Mouse (Mus musculus): ENCODE measurements at regions not wholly inside any gene's neighbourhood (a gene's known extent, or its start where the extent isn't known, plus 50 kb on each side); places are given as distances from the start of the nearest gene placed in this dataset.

- Histone ChIP-seq H3K36me3 (ENCODE audit: insufficient read depth, low read length) (no peaks in the 10 kb centered on the region), H3K27me3 (ENCODE audit: insufficient read depth, low read length) (no peaks in the 10 kb centered on the region), H3K9me3 (ENCODE audit: low read length) (no peaks in the 10 kb centered on the region), H3K4me3 (ENCODE audit: low read length) (no peak overlapping the region), H3K4me1 (ENCODE audit: insufficient read depth, low read length) (no peaks in the 10 kb centered on the region), H3K4me2 (ENCODE audit: low read depth, low read length) (no peak overlapping the region), H3K9ac (replicated peaks; ENCODE audit: low read length) (no peak overlapping the region), H3K27ac (no peak overlapping the region)
- 95% methylated on average over 11 of the region's 11 CpGs for WGBS
- TF ChIP-seq CTCF (IDR thresholded peaks at IDR 0.05; ENCODE audit: low read depth) = no peak
- no peak for DNase-seq (ENCODE audit: low spot score)
- no peak for ATAC-seq
These were observed 196.8 kb upstream of the Paip1 start for GRCm38 (mm10) chr13:119231556-119231955.

GRCm38 (mm10) chr13:119232100-119233029, 196.0 kb upstream of the Paip1 start:
- no peak overlapping the region for H3K27ac ChIP-seq
- no peak overlapping the region for H3K4me3 ChIP-seq (ENCODE audit: low read length)
- WGBS = 70% methylated on average over 8 of the region's 8 CpGs
- H3K27me3 ChIP-seq (ENCODE audit: insufficient read depth, low read length) = no peaks in the 10 kb centered on the region
- H3K36me3 ChIP-seq (ENCODE audit: insufficient read depth, low read length) = no peaks in the 10 kb centered on the region
- H3K4me2 ChIP-seq (ENCODE audit: low read depth, low read length) = no peak overlapping the region
- H3K9ac ChIP-seq (replicated peaks; ENCODE audit: low read length) = no peak overlapping the region
- ATAC-seq = no peak
- TF ChIP-seq CTCF (IDR thresholded peaks at IDR 0.05; ENCODE audit: low read depth) = no peak
- no peaks in the 10 kb centered on the region for H3K4me1 ChIP-seq (ENCODE audit: insufficient read depth, low read length)
- no peaks in the 10 kb centered on the region for H3K9me3 ChIP-seq (ENCODE audit: low read length)
- DNase-seq (ENCODE audit: low spot score) = no peak

- 92% methylated on average over 4 of the region's 4 CpGs for WGBS
- TF ChIP-seq CTCF (IDR thresholded peaks at IDR 0.05; ENCODE audit: low read depth) = no peak
These were observed 195.4 kb upstream of the Paip1 start for GRCm38 (mm10) chr13:119233030-119233385.

GRCm38 (mm10) chr13:119233869-119234268, 194.5 kb upstream of the Paip1 start:
- H3K9ac ChIP-seq (replicated peaks; ENCODE audit: low read length) = no peak overlapping the region
- no peak overlapping the region for H3K4me2 ChIP-seq (ENCODE audit: low read depth, low read length)
- DNase-seq (ENCODE audit: low spot score) (no peak), ATAC-seq (no peak)
- H3K27me3 ChIP-seq (ENCODE audit: insufficient read depth, low read length) = no peaks in the 10 kb centered on the region
- no peak overlapping the region for H3K4me3 ChIP-seq (ENCODE audit: low read length)
- H3K27ac ChIP-seq = no peak overlapping the region
- no peaks in the 10 kb centered on the region for H3K9me3 ChIP-seq (ENCODE audit: low read length)
- H3K36me3 ChIP-seq (ENCODE audit: insufficient read depth, low read length) = no peaks in the 10 kb centered on the region
- H3K4me1 ChIP-seq (ENCODE audit: insufficient read depth, low read length) = no peaks in the 10 kb centered on the region
- TF ChIP-seq CTCF (IDR thresholded peaks at IDR 0.05; ENCODE audit: low read depth) = no peak
- WGBS = 83% methylated on average over 3 of the region's 3 CpGs

More at GRCm38 (mm10) chr13:119233030-119233385, 195.4 kb upstream of the Paip1 start:
- no peak for DNase-seq (ENCODE audit: low spot score)
- Histone ChIP-seq H3K36me3 (ENCODE audit: insufficient read depth, low read length) (no peaks in the 10 kb centered on the region), H3K9me3 (ENCODE audit: low read length) (no peaks in the 10 kb centered on the region), H3K9ac (replicated peaks; ENCODE audit: low read length) (no peak overlapping the region), H3K27me3 (ENCODE audit: insufficient read depth, low read length) (no peaks in the 10 kb centered on the region), H3K4me2 (ENCODE audit: low read depth, low read length) (no peak overlapping the region), H3K4me1 (ENCODE audit: insufficient read depth, low read length) (no peaks in the 10 kb centered on the region), H3K4me3 (ENCODE audit: low read length) (no peak overlapping the region), H3K27ac (no peak overlapping the region)
- no peak for ATAC-seq

GRCm38 (mm10) chr13:119242358-119242757, 186.0 kb upstream of the Paip1 start:
- no peak overlapping the region for H3K27ac ChIP-seq
- 65% methylated on average over 3 of the region's 3 CpGs for WGBS
- ATAC-seq (no peak), DNase-seq (ENCODE audit: low spot score) (no peak)
- no peak overlapping the region for H3K9ac ChIP-seq (replicated peaks; ENCODE audit: low read length)
- no peak overlapping the region for H3K4me3 ChIP-seq (ENCODE audit: low read length)
- H3K4me2 ChIP-seq (ENCODE audit: low read depth, low read length) = no peak overlapping the region
- no peak for TF ChIP-seq CTCF (IDR thresholded peaks at IDR 0.05; ENCODE audit: low read depth)
- H3K27me3 ChIP-seq (ENCODE audit: insufficient read depth, low read length) = no peaks in the 10 kb centered on the region
- H3K9me3 ChIP-seq (ENCODE audit: low read length) = no peaks in the 10 kb centered on the region
- no peaks in the 10 kb centered on the region for H3K4me1 ChIP-seq (ENCODE audit: insufficient read depth, low read length)
- no peaks in the 10 kb centered on the region for H3K36me3 ChIP-seq (ENCODE audit: insufficient read depth, low read length)

- 69% methylated on average over 2 of the region's 2 CpGs for WGBS
- no peaks in the 10 kb centered on the region for H3K27me3 ChIP-seq (ENCODE audit: insufficient read depth, low read length)
- H3K4me1 ChIP-seq (ENCODE audit: insufficient read depth, low read length) = no peaks in the 10 kb centered on the region
- no peaks in the 10 kb centered on the region for H3K9me3 ChIP-seq (ENCODE audit: low read length)
- H3K9ac ChIP-seq (replicated peaks; ENCODE audit: low read length) = no peak overlapping the region
- H3K4me3 ChIP-seq (ENCODE audit: low read length) = no peak overlapping the region
- H3K4me2 ChIP-seq (ENCODE audit: low read depth, low read length) = no peak overlapping the region
- H3K27ac ChIP-seq = no peak overlapping the region
- ATAC-seq (no peak), DNase-seq (ENCODE audit: low spot score) (no peak)
- no peaks in the 10 kb centered on the region for H3K36me3 ChIP-seq (ENCODE audit: insufficient read depth, low read length)
- TF ChIP-seq CTCF (IDR thresholded peaks at IDR 0.05; ENCODE audit: low read depth) = no peak
These were observed 181.3 kb upstream of the Paip1 start for GRCm38 (mm10) chr13:119247101-119247500.

GRCm38 (mm10) chr13:119252006-119252405, 176.4 kb upstream of the Paip1 start:
- Histone ChIP-seq H3K4me1 (ENCODE audit: insufficient read depth, low read length) (no peaks in the 10 kb centered on the region), H3K4me2 (ENCODE audit: low read depth, low read length) (no peak overlapping the region), H3K27ac (no peak overlapping the region), H3K9me3 (ENCODE audit: low read length) (no peaks in the 10 kb centered on the region), H3K4me3 (ENCODE audit: low read length) (no peak overlapping the region), H3K36me3 (ENCODE audit: insufficient read depth, low read length) (no peaks in the 10 kb centered on the region), H3K27me3 (ENCODE audit: insufficient read depth, low read length) (no peaks in the 10 kb centered on the region), H3K9ac (replicated peaks; ENCODE audit: low read length) (no peak overlapping the region)
- 92% methylated on average over 2 of the region's 2 CpGs for WGBS
- DNase-seq (ENCODE audit: low spot score) (no peak), ATAC-seq (no peak)
- TF ChIP-seq CTCF (IDR thresholded peaks at IDR 0.05; ENCODE audit: low read depth) = no peak

Data from hindbrain, postnatal 0 days (tissue).